Mouse (Mus musculus) mature B cell (primary cell): ENCODE data around the gene Sf3a2.
"Not testable (repeated sequence)": the region's sequence is repeated elsewhere in the genome, so short reads cannot be mapped to it uniquely, and the experiment has no call there.

ENCODE experiments used
- in situ Hi-C: fragments of 300-500 bp; cut with MboI; formaldehyde crosslinking; loops from 2 replicates; pipeline ENCODE4 v1.14.3; 2019

Sf3a2 gene

DNA sequence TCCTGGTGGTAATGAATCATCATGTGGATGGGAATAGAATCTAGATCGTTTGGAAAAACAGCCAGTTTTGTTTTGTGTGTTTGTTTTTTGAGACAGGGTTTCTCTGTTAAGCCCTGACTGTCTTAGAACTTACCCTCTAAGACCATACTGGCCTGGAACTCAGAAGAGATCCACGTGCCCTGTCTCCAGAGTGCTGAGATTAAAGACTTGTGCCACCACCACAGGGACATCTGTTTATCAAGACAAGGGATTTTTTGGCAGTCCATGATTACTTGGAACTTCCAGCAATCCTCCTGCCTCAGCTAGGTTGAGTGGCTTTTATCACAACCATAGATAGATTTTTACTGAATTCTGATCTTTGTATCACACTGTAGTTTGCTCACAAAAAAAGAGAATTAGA lies 26.8 kb downstream of the Sf3a2 start:
- in situ Hi-C loops = loop anchor here (5.0 kb wide), 1 partner anchor 52 kb away; no protein-coding TSS in a partner anchor

- in situ Hi-C loops = no loop called here
Measured at GRCm38 (mm10) chr10:80826151-80827062, 28.4 kb downstream of the Sf3a2 start, which contains the start of gene Oaz1. TSS of gene Oaz1 (plus strand) at chr10:80826656.

DNA sequence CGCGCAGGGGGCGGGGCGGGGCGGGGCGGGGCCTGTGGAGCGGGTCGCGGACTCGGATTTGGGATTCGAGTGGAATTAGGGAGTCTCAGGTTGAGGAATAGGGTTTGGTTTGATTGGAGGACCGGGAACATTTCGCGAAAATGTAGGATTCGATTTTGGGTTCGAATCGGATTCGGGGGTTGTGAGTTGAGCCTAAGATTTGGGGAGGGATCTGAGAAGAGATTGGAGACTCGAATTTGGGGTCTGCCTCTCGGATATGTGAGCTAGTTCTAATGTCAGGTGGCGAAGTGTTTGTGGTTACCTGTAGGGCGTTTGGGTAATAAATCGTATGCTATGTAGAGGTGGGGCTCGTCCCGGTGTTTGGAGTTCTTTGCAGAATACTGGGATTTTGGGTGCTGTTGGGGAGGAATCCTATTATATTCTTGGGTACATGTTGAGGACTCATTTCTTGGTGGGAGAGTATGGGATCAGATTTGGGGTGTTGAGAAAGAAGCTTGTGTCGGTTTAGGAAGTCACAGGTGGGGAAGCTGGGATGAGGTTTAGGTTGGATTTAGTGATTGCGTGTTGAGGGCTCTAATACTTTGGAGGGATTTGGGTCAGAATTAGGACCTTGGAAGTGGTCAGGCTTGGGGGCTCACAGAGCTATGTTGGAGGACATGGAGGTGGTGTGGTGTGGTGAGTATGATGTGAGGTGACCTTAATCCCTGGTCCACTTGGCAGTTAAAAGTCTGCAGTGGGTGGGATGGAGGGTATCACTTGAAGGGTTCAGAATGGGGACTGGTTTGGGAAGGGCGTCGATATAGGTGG lies 29.3 kb downstream of the Sf3a2 start:
- in situ Hi-C loops = no loop called here

DNA sequence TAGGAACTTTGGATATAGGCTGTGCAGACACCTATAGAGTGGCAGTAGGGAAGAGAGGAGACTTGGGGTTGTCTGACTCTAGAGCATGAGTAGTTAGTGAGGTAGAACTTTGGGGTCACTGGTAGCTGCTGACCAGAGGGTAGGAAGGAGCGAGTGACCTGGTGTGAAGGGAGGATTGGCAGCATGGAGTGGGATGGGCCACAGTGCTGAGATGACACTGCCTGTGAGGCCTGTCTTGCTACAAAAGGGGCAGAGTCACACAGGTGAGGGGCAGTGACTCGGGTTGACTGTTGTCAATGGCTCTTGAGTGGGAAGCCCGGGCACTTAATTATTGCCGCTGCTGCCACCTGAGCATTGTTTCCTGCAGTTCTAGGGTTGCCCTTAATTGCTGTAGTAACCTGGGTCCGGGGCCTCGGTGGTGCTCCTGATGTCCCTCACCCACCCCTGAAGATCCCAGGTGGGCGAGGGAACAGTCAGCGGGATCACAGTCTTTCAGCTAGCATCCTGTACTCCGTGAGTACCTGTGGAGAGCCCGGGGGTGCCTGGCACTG lies 29.9 kb downstream of the Sf3a2 start:
- in situ Hi-C loops = no loop called here

GRCm38 (mm10) chr10:80828587-80828986 lies 30.6 kb downstream of the Sf3a2 start:
- in situ Hi-C loops = not testable (repeated sequence)

DNA sequence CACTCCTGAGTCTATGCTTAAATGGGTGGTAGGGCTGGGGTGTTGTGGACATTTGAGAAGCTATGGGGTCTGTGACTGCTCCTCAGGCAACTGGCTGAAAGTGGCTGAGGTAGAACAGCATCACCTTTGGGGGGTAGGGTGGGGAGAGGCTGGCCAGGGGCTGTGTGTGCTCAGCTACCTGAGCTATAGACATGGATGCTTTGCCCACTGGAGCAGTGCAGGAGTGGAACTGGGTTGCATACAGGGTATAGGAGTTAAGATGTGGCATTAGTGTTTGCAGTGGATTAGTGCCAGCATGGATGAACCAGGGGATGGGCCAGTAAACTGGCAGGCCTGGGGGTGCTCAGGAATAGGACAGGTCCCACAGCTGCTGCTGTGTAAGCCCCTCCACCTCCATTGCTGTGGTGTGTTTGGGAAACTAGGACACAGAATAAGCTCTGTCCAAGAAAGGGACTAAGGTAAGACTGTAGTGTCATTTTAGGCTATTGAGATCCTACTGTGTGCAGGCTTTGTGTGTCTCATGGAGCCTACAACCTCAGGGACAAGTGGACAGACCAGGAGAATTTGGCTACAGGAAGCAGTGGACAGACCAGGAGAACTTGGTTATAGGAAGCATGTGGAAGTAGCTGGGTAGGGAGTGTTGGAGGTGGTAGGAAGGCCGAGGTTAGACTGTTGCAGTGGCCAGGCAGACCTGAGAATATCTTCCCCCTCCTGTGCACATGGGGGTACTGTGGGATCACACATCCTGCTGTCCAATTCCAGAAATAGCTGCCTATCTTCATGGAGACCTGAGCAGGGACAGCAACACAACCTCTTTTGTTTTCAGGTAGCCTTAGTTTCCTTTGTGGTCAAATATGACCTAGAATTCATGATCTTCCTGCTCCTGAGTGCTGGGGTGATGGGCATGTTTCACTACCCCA lies 31.6 kb downstream of the Sf3a2 start:
- in situ Hi-C loops = no loop called here

DNA sequence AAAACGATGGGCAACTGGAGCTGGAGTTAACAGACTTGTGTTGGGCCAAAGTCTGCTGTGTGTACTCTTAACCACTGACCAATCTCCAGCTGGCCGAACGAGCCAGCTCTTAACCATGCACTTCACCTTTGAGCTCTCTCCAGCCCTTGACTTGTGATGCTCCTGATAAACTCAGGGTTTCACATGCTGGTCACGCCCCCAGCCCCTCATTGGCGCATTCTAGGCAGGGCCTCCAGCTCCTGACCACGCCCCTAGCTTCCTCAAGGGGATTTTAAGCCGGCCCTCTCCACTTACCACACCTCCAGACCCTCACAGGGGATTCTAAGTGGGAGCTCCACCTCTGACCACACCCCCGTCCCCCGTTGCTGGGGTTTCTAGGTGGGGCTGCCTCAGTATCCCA lies 33.1 kb downstream of the Sf3a2 start:
- in situ Hi-C loops = no loop called here

DNA sequence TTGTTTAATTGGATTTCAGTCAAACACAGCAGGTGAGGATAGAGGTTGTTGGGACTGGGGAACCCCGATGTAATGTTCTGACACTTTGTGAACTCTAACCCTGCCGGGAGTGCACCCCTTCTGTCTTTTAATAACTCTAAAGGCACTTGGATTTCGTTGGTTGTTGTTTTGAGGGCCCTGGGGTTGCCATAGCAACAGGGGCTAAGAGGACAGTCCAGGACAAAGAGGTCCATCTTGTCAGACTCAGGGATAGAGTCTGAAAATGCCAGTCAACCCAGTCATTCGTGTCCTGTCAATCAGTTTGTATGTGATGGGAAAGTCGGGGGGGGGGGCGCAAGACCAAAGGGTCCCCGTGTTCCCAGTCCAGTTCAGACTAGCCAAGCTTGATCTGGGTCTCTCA lies 34.8 kb downstream of the Sf3a2 start:
- in situ Hi-C loops = no loop called here

GRCm38 (mm10) chr10:80835617-80836016 lies 37.6 kb downstream of the Sf3a2 start:
- in situ Hi-C loops = no loop called here

DNA sequence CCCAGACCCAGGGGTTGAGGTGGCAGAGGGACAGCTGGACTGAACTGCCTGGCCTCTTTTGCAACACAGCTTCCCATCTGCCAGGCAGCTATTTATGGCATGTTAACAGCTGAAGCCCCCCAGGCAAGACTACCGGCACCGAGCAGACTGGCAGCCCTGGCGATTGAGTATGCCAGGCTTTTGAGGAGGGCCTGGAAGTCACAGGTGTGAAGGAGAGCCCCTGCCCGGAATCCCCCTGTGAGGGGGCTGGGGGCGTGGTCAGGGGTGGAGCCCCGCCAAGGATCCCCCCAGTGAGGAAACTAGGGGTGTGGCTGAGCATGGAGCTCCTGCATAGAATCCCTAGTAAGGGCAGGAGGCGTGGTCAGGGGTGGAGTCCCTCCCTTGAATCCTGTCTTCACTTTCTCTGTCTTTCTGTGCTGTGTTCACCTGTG lies 39.0 kb downstream of the Sf3a2 start:
- in situ Hi-C loops = no loop called here

DNA sequence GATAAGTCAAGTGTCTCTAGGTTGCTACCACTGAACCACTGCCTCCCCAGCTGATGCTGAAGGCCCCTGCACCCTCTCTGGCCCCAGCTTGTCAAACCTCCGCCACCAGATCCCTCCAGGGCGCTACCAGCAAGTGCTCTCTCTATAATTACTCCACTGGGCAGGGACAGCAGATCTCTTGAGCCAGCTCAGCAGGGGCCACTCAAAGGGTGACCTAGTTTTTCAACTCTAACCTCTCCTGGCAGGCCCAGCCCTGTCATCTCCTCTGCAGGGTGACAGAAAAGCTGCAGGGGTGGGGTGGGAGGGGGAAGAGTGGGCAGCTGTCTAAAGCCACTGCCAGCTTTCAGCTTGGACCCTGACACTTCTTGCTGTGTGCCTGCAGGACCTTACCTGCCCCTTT lies 39.8 kb downstream of the Sf3a2 start:
- in situ Hi-C loops = no loop called here

GRCm38 (mm10) chr10:80838346-80838912 lies 40.4 kb downstream of the Sf3a2 start:
- in situ Hi-C loops = no loop called here

DNA sequence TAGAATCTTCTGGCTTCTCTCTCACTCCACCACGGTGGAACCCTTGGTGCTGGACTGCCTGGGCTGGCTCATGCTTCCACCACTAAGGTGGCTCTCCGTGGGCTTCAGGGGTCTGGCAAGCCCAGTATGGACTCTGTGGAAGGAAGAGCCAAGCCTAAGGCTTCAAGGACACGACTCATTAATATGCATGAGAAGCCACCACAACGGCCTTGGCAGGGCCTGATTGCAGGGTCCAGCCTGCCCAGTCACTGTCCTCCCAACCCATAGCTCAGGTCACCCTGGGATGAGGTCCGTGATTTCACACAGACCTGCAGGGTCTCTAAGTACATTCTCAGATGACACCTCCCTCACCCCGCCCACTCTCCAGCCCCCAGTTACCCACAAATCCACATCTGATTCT lies 41.9 kb downstream of the Sf3a2 start:
- in situ Hi-C loops = no loop called here

GRCm38 (mm10) chr10:80841685-80842084 lies 43.7 kb downstream of the Sf3a2 start:
- in situ Hi-C loops = no loop called here

- in situ Hi-C loops = no loop called here
Measured at GRCm38 (mm10) chr10:80842334-80842733, 44.3 kb downstream of the Sf3a2 start.

- in situ Hi-C loops = no loop called here
Measured at GRCm38 (mm10) chr10:80843087-80843930, 45.3 kb downstream of the Sf3a2 start.

GRCm38 (mm10) chr10:80843931-80844547 lies 46.0 kb downstream of the Sf3a2 start, which contains the start of gene Lingo3:
TSS of gene Lingo3 (minus strand) at chr10:80844039.
- in situ Hi-C loops = no loop called here

DNA sequence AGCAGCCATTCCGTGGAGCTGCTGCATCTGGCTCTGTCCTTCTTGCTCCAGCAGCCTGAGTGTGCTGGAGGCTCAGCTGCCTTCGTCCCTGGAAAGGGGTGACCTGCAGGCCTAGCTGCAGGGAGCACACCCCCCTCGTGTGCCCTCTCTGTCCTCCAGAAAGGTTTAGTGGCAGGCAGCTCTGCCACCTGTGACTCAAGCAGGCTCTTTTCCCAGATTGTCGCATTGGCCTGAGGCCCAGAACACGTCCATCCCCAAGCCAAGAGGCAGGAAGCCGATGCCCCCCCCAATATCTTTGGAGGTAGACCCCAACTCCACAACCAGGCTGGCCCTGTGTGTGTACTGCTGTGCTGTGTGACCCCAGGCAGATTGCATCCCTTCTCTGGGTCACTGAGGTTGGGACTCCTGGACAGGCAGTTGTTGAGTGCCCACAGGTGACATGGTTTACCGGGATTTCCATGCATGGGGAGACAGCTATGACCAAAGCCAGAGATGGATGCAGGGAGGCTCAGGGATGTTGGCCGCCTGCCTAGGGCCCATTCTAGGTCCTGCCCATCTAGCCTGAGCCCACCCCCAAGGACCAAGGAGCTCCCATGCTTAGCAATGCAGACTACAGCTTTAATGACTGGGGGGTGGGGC lies 47.2 kb downstream of the Sf3a2 start:
- in situ Hi-C loops = no loop called here

DNA sequence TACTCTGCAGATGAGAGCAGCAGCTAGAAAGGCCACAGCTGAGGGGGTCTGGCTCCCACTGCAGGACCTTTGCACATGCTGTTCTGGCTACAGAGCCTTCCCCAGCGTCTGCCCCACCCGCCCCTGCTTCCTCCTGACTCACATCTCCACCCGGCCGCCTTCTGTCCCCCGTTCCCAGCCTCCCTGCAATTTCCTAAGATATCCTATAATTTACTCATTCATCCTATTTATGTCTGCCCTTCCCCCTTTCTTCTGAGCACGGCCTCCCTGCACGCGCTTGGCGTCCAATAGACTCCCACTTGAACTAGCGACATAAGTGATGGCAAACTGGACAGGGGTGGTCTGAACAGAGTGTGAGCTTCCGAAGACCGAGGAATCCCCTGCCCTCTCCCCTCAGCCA lies 47.7 kb downstream of the Sf3a2 start:
- in situ Hi-C loops = no loop called here
